Mouse (Mus musculus) embryonic facial prominence, embryonic 12.5 days (tissue): ENCODE measurements at regions not wholly inside any gene's neighbourhood (a gene's known extent, or its start where the extent isn't known, plus 50 kb on each side); places are given as distances from the start of the nearest gene placed in this dataset.

Experiments
- ATAC-seq: fragments of 200-750 bp; cut with Nextera tagmentation; 2 replicates; pipeline ENCODE4 v1.8.0; 2017; ENCODE audit not compliant: insufficient number of reproducible peaks, insufficient read depth, low FRiP score, low TSS enrichment
- H3K27ac ChIP-seq: fragments of 300-500 bp; sonication (generic); 2 replicates; pipeline ENCODE4 v1.5.1; 2016; ENCODE audit warnings: mild to moderate bottlenecking
- H3K27me3 ChIP-seq: fragments of 300-500 bp; sonication (generic); 2 replicates; pipeline ENCODE4 v1.6.1; 2016; ENCODE audit warnings: mild to moderate bottlenecking, moderate library complexity
- H3K36me3 ChIP-seq: fragments of 300-500 bp; sonication (generic); 2 replicates; pipeline ENCODE4 v1.6.1; 2016; ENCODE audit warnings: mild to moderate bottlenecking
- H3K4me1 ChIP-seq: fragments of 300-500 bp; sonication (generic); 2 replicates; pipeline ENCODE4 v1.6.1; 2016
- H3K4me2 ChIP-seq: fragments of 300-500 bp; sonication (generic); replicated peaks from 2 replicates; pipeline ENCODE4 v1.6.1; 2016; ENCODE audit warnings: mild to moderate bottlenecking, moderate library complexity
- H3K4me3 ChIP-seq: fragments of 300-500 bp; sonication (generic); 2 replicates; pipeline ENCODE4 v1.5.1; 2016; ENCODE audit warnings: mild to moderate bottlenecking
- H3K9ac ChIP-seq: fragments of 300-500 bp; sonication (generic); 2 replicates; pipeline ENCODE4 v1.6.1; 2016; ENCODE audit warnings: mild to moderate bottlenecking, moderate library complexity
- H3K9me3 ChIP-seq: fragments of 300-500 bp; sonication (generic); 2 replicates; pipeline ENCODE4 v1.6.1; 2016; ENCODE audit warnings: mild to moderate bottlenecking, moderate library complexity
- WGBS: fragments of 180-500 bp; shearing (Covaris S2); methylation state at CpG from one replicate; pipeline ENCODE4 v1.1.7; 2016; 5-methylcytosine and 5-hydroxymethylcytosine counted together

GRCm38 (mm10) chr19:25922806-25923205 lies 250.6 kb downstream of the Dmrt2 start:
- Histone ChIP-seq H3K9ac (no peak overlapping the region), H3K4me2 (no peak overlapping the region), H3K4me3 (no peak overlapping the region), H3K27me3 (no peaks in the 10 kb centered on the region), H3K9me3 (no peaks in the 10 kb centered on the region), H3K4me1 (peaks cover 17% of the 10 kb centered on the region), H3K36me3 (no peaks in the 10 kb centered on the region), H3K27ac (no peak overlapping the region)
- no peak for ATAC-seq
- WGBS, result 79% methylated on average over 1 of the region's 1 CpGs

GRCm38 (mm10) chr19:25923727-25924384 lies 251.6 kb downstream of the Dmrt2 start:
- Histone ChIP-seq H3K27me3 (no peaks in the 10 kb centered on the region), H3K27ac (peak overlapping the region; percentile 71), H3K4me3 (no peak overlapping the region), H3K9me3 (no peaks in the 10 kb centered on the region), H3K4me2 (0 out of 2 replicates have a peak overlapping the region, but pooled peaks have one; percentile 15), H3K9ac (no peak overlapping the region), H3K36me3 (no peaks in the 10 kb centered on the region), H3K4me1 (peaks cover 17% of the 10 kb centered on the region)
- 21% methylated on average over 10 of the region's 10 CpGs for WGBS
- ATAC-seq, result peak; percentile 79; the same call in 1 of the 2 replicates

- Histone ChIP-seq H3K4me1 (peaks cover 17% of the 10 kb centered on the region), H3K27ac (peak overlapping the region; percentile 71), H3K9ac (no peak overlapping the region), H3K9me3 (no peaks in the 10 kb centered on the region), H3K36me3 (no peaks in the 10 kb centered on the region), H3K4me3 (no peak overlapping the region), H3K4me2 (0 out of 2 replicates have a peak overlapping the region, but pooled peaks have one; percentile 12), H3K27me3 (no peaks in the 10 kb centered on the region)
- WGBS, result 34% methylated on average over 5 of the region's 5 CpGs
- ATAC-seq, result no peak
These were observed 252.2 kb downstream of the Dmrt2 start for GRCm38 (mm10) chr19:25924385-25924769.

DNA sequence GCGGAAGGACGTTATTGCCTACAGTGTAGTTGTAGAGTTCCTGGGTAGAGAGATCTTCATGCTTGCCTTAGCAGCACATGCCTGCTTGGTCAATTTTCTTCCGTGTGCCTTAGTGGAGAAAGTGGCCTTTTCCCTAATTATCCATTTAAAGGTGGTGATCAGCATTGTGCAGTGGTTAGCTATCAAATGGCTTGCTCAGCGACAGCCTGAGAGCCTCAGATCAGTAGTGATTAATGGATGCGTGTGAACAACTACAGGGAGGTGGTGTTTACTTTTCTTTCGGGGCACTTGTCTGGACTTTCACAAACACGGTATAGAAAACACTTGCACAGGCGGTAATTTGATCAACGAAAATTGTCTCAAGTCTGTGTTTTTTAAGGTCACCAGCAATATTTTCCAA lies 255.0 kb downstream of the Dmrt2 start:
- 59% methylated on average over 9 of the region's 9 CpGs for WGBS
- ATAC-seq, result no peak

GRCm38 (mm10) chr19:25937343-25937742 lies 265.1 kb downstream of the Dmrt2 start:
- H3K9ac ChIP-seq, result no peak overlapping the region
- 78% methylated on average over 9 of the region's 9 CpGs for WGBS
- no peak overlapping the region for H3K27ac ChIP-seq
- no peak for ATAC-seq
- no peak overlapping the region for H3K4me3 ChIP-seq
- H3K36me3 ChIP-seq, result no peaks in the 10 kb centered on the region
- no peaks in the 10 kb centered on the region for H3K9me3 ChIP-seq
- no peak overlapping the region for H3K4me2 ChIP-seq
- H3K27me3 ChIP-seq, result no peaks in the 10 kb centered on the region
- H3K4me1 ChIP-seq, result no peaks in the 10 kb centered on the region

More for the DNA sequence above, 255.0 kb downstream of the Dmrt2 start:
- Histone ChIP-seq H3K4me2 (no peak overlapping the region), H3K27ac (no peak overlapping the region), H3K4me3 (no peak overlapping the region), H3K4me1 (peaks cover 17% of the 10 kb centered on the region), H3K9ac (no peak overlapping the region), H3K27me3 (no peaks in the 10 kb centered on the region), H3K9me3 (no peaks in the 10 kb centered on the region), H3K36me3 (no peaks in the 10 kb centered on the region)

DNA sequence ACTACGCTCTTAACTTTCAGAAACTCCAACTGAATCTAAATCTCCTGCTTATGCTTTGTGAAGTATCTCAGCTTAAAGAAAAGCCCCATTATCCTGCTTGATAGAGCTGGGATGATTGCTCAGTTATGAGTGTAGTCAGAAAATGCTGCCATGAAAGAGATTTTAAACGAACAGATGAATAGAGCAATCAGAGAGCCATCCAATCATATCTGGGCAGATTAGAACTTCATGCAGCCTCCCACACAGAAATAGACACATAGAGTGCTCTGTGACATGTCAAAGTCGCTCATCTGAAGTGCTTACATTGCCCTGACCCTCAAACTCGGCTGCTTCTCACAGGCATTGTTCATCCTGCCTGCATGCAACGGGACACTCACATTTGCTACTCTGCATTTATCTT lies 299.0 kb downstream of the Dmrt2 start:
- ATAC-seq, result no peak
- Histone ChIP-seq H3K4me2 (no peak overlapping the region), H3K9me3 (no peaks in the 10 kb centered on the region), H3K4me3 (no peak overlapping the region), H3K4me1 (0 out of 2 replicates have a peak, but pooled peaks cover 4% of the 10 kb centered on the region), H3K9ac (no peak overlapping the region), H3K36me3 (no peaks in the 10 kb centered on the region), H3K27me3 (no peaks in the 10 kb centered on the region), H3K27ac (no peak overlapping the region)
- WGBS, result 67% methylated on average over 5 of the region's 5 CpGs

GRCm38 (mm10) chr19:25975202-25975601 lies 303.0 kb downstream of the Dmrt2 start:
- Histone ChIP-seq H3K27ac (no peak overlapping the region), H3K9ac (no peak overlapping the region), H3K27me3 (no peaks in the 10 kb centered on the region), H3K4me2 (no peak overlapping the region), H3K4me1 (0 out of 2 replicates have a peak, but pooled peaks cover 4% of the 10 kb centered on the region), H3K9me3 (no peaks in the 10 kb centered on the region), H3K36me3 (no peaks in the 10 kb centered on the region), H3K4me3 (no peak overlapping the region)
- ATAC-seq, result no peak

DNA sequence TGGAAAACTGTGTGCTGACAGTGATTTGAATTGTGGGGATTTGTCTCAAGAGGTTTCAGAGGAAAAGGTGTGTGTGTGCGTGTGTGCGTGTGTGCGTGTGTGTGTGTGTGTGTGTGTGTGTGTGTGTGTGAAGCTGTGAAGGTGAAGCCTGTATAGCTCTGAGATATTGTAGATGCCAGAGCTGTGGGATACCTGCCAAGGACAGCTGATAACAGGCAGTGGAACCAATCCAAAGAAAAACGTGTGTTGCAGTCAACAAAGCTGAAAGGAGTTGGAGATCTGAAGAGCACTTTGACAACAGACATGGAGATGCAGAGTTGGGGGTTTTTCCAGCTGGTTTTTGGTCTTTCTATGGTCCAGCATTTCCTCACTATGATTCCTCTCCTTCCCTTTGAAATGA lies 308.1 kb downstream of the Dmrt2 start:
- Histone ChIP-seq H3K36me3 (no peaks in the 10 kb centered on the region), H3K27me3 (no peaks in the 10 kb centered on the region), H3K4me3 (no peak overlapping the region), H3K9me3 (no peaks in the 10 kb centered on the region), H3K27ac (no peak overlapping the region), H3K4me2 (no peak overlapping the region), H3K9ac (no peak overlapping the region), H3K4me1 (no peaks in the 10 kb centered on the region)
- ATAC-seq, result no peak
- WGBS, result 85% methylated on average over 4 of the region's 4 CpGs

DNA sequence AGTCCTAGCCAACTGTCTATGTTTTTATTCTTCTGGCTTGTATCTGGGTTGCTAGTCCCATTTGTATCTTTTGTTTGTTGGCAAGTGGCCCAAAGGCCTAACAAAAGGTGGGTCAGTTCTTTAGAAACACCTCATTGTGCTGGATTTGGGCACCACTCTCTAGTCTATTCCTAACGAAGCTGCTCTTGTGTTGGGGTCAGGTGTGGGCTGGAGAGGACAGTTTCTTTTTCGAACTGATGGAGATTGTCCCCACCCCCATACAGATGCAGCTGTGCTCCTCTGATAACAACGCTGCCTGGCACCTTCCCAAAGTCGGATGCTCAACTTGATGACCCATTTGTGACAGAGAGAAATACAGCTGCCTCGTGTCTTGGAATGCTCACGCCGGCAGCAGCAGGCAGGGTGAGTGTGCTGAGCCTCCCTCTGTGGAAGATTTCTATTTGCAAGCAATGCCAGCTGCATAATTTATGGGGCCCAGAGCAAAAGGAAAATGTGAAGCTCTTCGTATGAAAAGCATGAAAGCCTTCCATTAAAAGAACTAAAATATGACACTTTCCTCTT lies 342.5 kb downstream of the Dmrt2 start:
- ATAC-seq, result no peak
- WGBS, result 72% methylated on average over 8 of the region's 8 CpGs
- no peaks in the 10 kb centered on the region for H3K27me3 ChIP-seq

GRCm38 (mm10) chr19:26021141-26021540 lies 348.9 kb downstream of the Dmrt2 start:
- Histone ChIP-seq H3K27ac (no peak overlapping the region), H3K9ac (no peak overlapping the region), H3K4me3 (no peak overlapping the region), H3K4me2 (no peak overlapping the region), H3K9me3 (no peaks in the 10 kb centered on the region), H3K27me3 (no peaks in the 10 kb centered on the region), H3K36me3 (no peaks in the 10 kb centered on the region), H3K4me1 (no peaks in the 10 kb centered on the region)
- ATAC-seq, result no peak
- 48% methylated on average over 7 of the region's 7 CpGs for WGBS

More for the DNA sequence above, 342.5 kb downstream of the Dmrt2 start:
- Histone ChIP-seq H3K9me3 (no peaks in the 10 kb centered on the region), H3K4me1 (no peaks in the 10 kb centered on the region), H3K4me2 (no peak overlapping the region), H3K4me3 (no peak overlapping the region), H3K36me3 (no peaks in the 10 kb centered on the region), H3K27ac (no peak overlapping the region), H3K9ac (no peak overlapping the region)

- Histone ChIP-seq H3K9me3 (no peaks in the 10 kb centered on the region), H3K9ac (no peak overlapping the region), H3K27me3 (no peaks in the 10 kb centered on the region), H3K4me1 (no peaks in the 10 kb centered on the region), H3K4me3 (no peak overlapping the region), H3K4me2 (no peak overlapping the region), H3K27ac (no peak overlapping the region), H3K36me3 (no peaks in the 10 kb centered on the region)
- no peak for ATAC-seq
- WGBS, result 84% methylated on average over 3 of the region's 3 CpGs
These were observed 353.9 kb downstream of the Dmrt2 start for GRCm38 (mm10) chr19:26026103-26026502.

GRCm38 (mm10) chr19:26037270-26037669 lies 365.1 kb downstream of the Dmrt2 start:
- no peak overlapping the region for H3K27ac ChIP-seq
- WGBS, result 11% methylated on average over 7 of the region's 7 CpGs
- no peaks in the 10 kb centered on the region for H3K9me3 ChIP-seq
- no peak for ATAC-seq
- no peaks in the 10 kb centered on the region for H3K36me3 ChIP-seq
- H3K4me1 ChIP-seq, result no peaks in the 10 kb centered on the region; the same call in 1 of the 2 replicates
- no peaks in the 10 kb centered on the region for H3K27me3 ChIP-seq
- H3K4me2 ChIP-seq, result no peak overlapping the region
- no peak overlapping the region for H3K9ac ChIP-seq
- no peak overlapping the region for H3K4me3 ChIP-seq
